Mouse (Mus musculus) 3T3-L1 (cell line): Measurements from ENCODE around the gene Bdnf.

Experiments used
- DNase-seq: peaks from one replicate; pipeline ENCODE4 v3.0.0-alpha.2; 2015; ENCODE audit warnings: low read depth, low spot score

The Bdnf gene

GRCm38 (mm10) chr2:109704053-109704452 is 29.6 kb downstream of the Bdnf start:
- DNase-seq, result no peak

- no peak for DNase-seq
These were observed 32.0 kb downstream of the Bdnf start for GRCm38 (mm10) chr2:109706524-109706923.

- DNase-seq, result no peak
These were observed 34.8 kb downstream of the Bdnf start for GRCm38 (mm10) chr2:109709346-109709745.

GRCm38 (mm10) chr2:109711049-109711448 is 36.5 kb downstream of the Bdnf start:
- no peak for DNase-seq

GRCm38 (mm10) chr2:109725261-109725660 is 50.8 kb downstream of the Bdnf start:
- no peak for DNase-seq

- DNase-seq, result no peak
These were observed 51.3 kb downstream of the Bdnf start for GRCm38 (mm10) chr2:109725831-109726230.

- no peak for DNase-seq
These were observed 54.7 kb downstream of the Bdnf start for GRCm38 (mm10) chr2:109729221-109729620.

GRCm38 (mm10) chr2:109733201-109734039 is 58.9 kb downstream of the Bdnf start:
- DNase-seq, result no peak

- DNase-seq, result no peak
These were observed 59.7 kb downstream of the Bdnf start for GRCm38 (mm10) chr2:109734228-109734627.

GRCm38 (mm10) chr2:109734666-109735065 is 60.2 kb downstream of the Bdnf start:
- DNase-seq, result no peak

GRCm38 (mm10) chr2:109735347-109735746 is 60.8 kb downstream of the Bdnf start:
- DNase-seq, result no peak

- no peak for DNase-seq
These were observed 61.8 kb downstream of the Bdnf start for GRCm38 (mm10) chr2:109736306-109736705.

- DNase-seq, result peak; percentile 55
These were observed 63.8 kb downstream of the Bdnf start for GRCm38 (mm10) chr2:109738331-109738730.

GRCm38 (mm10) chr2:109743208-109743960 is 68.9 kb downstream of the Bdnf start:
- DNase-seq, result no peak

GRCm38 (mm10) chr2:109746223-109746622 is 71.7 kb downstream of the Bdnf start:
- no peak for DNase-seq

GRCm38 (mm10) chr2:109748412-109748811 is 73.9 kb downstream of the Bdnf start:
- no peak for DNase-seq

- DNase-seq, result no peak
These were observed 74.3 kb downstream of the Bdnf start for GRCm38 (mm10) chr2:109748815-109749214.

GRCm38 (mm10) chr2:109749964-109750363 is 75.5 kb downstream of the Bdnf start:
- DNase-seq, result no peak

GRCm38 (mm10) chr2:109750484-109750883 is 76.0 kb downstream of the Bdnf start:
- no peak for DNase-seq

GRCm38 (mm10) chr2:109756305-109756704 is 81.8 kb downstream of the Bdnf start:
- DNase-seq, result peak; percentile 19

GRCm38 (mm10) chr2:109766772-109767171 is 92.3 kb downstream of the Bdnf start:
- DNase-seq, result no peak

- DNase-seq, result no peak
These were observed 94.3 kb downstream of the Bdnf start for GRCm38 (mm10) chr2:109768814-109769213.

- DNase-seq, result no peak
These were observed 101.9 kb downstream of the Bdnf start for GRCm38 (mm10) chr2:109776374-109776773.
